Mouse (Mus musculus): Measurements from ENCODE around the gene Gpr19. TPM values are rescaled to one million over a fixed set of nuclear protein-coding genes. Genes with fewer than 3 reads are reported as not detected.

Gpr19 gene
- 38.5 and 45.6 TPM in 2 replicates for polyA plus RNA-seq (2016; fragmentation: Nextera tagmentation; extraction: Ambion mirVana)

DNA sequence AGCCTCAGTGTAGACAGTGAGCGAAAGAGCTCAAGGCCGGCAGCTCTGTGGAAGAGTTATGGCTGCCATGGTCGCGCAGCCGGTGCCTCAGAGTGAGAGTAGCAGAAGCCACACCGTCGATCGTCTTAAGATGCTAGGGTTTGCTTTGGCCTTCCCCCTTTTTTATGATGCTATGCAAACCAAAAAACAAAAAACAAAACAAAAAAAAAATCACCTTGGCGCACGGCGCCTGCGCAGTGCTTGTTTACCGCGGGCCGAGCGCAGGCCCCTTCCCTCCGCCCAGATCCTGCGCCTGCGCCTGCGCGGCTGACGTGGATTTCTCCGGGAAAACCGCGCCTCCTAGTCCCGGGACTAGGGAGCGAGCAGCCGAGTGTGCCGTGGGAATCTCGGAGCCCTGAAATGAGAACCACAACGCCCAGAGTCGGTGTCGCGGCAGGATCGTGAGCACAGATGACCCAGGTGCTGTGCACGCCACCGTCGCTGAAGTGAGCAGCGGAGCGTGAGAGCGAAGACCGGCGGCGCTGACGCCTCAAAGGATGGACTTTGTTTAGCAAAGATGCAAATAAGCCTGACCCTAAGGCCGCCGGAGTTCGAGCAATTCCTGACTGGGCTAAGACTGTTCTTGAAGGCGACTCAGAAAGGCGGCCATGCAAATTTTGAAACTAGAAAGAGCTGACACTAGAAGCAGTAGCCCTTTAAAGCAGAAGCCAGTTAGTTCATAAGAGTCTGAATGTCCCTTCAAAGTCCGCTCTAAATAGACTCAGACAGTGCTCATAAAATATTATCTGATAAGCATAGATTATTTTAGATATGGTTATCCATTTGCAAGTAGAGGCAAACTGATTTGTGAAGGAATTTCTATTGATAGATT lies at the start of gene Gpr19:
Gene Gpr19, minus strand, starts transcription at position 484 of the 871 bp plus-strand sequence.
- H3K9me3 ChIP-seq, result no peaks in the 10 kb centered on the region
- peak; percentile 93 for ATAC-seq (ENCODE audit: low FRiP score)
- peaks cover 17% of the 10 kb centered on the region for H3K4me1 ChIP-seq
- WGBS, result under 1% methylated on average over 51 of the region's 51 CpGs
- H3K36me3 ChIP-seq (replicated peaks), result no peaks in the 10 kb centered on the region
- H3K27me3 ChIP-seq, result no peaks in the 10 kb centered on the region
- H3K9ac ChIP-seq, result peak within 1 kb of the TSS; percentile 78
- peak within 1 kb of the TSS; percentile 76 for H3K4me2 ChIP-seq
- H3K27ac ChIP-seq, result peak within 1 kb of the TSS; percentile 100
- H3K4me3 ChIP-seq (replicated peaks), result peak within 1 kb of the TSS; percentile 63

DNA sequence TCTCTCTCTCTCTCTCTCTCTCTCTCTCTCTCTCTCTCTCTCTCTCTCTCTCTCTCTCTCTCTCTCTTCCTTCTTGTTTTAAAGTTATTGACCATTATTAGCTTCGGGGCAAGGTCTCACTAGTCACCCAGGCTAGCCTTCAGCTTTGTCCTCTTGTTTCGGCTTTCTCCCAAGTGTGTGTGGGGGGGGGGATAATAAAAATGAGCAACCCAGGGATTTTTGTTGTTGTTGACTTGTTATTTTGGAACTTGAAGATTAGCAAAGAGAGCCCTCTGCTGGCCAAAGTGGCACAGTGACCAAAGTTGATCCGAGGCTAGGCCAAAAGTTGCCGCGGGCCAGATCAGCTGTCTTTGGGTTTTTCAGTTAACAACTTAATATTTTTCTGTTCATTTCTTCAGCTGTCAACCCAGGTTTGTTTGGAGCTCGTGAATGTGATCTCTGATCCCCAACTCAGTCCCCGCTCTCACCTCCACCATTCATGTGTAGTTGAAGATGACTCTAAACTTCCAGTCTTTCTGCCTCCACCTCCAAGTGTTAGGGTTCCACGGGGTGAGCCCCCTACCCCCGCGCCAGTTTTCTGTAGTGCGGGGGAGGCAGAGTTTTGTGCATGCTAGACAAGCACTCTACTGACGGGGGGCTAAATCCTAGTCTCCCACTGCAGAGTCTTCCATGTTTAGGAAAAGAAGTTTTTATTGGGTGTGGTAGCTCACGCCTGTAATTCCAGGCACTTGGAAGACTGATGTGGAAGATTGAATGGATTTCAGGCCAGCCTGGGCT lies 49.1 kb upstream of the Gpr19 start:
- H3K27me3 ChIP-seq, result no peaks in the 10 kb centered on the region
- H3K4me2 ChIP-seq, result no peak overlapping the region
- H3K4me3 ChIP-seq (replicated peaks), result no peak overlapping the region
- no peak overlapping the region for H3K9ac ChIP-seq
- H3K27ac ChIP-seq, result no peak overlapping the region
- H3K4me1 ChIP-seq, result no peaks in the 10 kb centered on the region
- ATAC-seq (ENCODE audit: low FRiP score), result no peak
- WGBS, result 50% methylated on average over 13 of the region's 13 CpGs
- peaks cover 44% of the 10 kb centered on the region for H3K36me3 ChIP-seq (replicated peaks)
- H3K9me3 ChIP-seq, result no peaks in the 10 kb centered on the region

DNA sequence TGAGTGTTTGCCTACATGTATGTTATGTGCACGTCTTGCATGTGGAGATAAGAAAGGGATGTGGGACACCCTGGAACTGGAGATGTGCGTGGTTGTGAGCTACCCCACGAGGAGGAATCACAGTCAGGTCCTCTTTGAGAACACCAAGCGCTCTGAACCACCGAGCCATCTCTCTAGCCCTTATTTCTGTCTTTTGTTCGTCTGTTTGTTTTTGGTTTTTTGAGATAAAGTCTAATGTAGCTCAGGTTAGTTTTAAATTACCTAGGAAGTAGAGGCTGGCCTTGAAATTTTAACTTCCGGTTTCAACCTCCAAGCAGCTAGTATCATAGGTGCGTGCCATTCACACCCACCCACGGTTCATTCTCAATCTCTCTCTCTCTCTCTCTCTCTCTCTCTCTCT lies 48.5 kb upstream of the Gpr19 start:
- no peak overlapping the region for H3K9ac ChIP-seq
- 86% methylated on average over 9 of the region's 9 CpGs for WGBS

DNA sequence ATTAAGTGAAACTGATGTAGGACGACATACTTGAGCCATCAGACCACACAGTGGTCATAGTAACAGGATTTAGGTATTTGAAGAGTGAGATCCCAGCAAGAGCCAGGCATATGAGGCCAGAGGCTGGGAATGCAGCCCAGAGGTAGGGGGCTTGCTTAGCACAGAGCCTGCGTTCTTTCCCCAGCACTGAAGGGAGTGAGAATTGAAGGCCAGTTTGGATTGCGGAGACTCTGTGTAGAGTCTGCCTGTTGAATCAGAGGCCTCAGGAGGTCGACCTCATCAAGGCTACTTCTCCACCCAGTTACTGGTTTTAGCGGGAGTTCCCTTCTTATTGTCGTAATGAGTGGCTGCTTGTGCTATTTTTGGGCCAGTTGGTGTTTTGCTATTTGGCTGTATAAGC lies 47.7 kb upstream of the Gpr19 start:
- Histone ChIP-seq H3K36me3 (replicated peaks) (peaks cover 48% of the 10 kb centered on the region), H3K4me3 (replicated peaks) (no peak overlapping the region), H3K9me3 (no peaks in the 10 kb centered on the region), H3K9ac (no peak overlapping the region), H3K27me3 (no peaks in the 10 kb centered on the region), H3K27ac (no peak overlapping the region), H3K4me2 (no peak overlapping the region), H3K4me1 (no peaks in the 10 kb centered on the region)
- no peak for ATAC-seq (ENCODE audit: low FRiP score)
- 79% methylated on average over 6 of the region's 6 CpGs for WGBS

More for the DNA sequence above, 48.5 kb upstream of the Gpr19 start:
- H3K27ac ChIP-seq, result no peak overlapping the region
- no peaks in the 10 kb centered on the region for H3K4me1 ChIP-seq
- no peaks in the 10 kb centered on the region for H3K9me3 ChIP-seq
- peaks cover 48% of the 10 kb centered on the region for H3K36me3 ChIP-seq (replicated peaks)
- ATAC-seq (ENCODE audit: low FRiP score), result no peak
- H3K4me2 ChIP-seq, result no peak overlapping the region
- no peaks in the 10 kb centered on the region for H3K27me3 ChIP-seq
- H3K4me3 ChIP-seq (replicated peaks), result no peak overlapping the region

DNA sequence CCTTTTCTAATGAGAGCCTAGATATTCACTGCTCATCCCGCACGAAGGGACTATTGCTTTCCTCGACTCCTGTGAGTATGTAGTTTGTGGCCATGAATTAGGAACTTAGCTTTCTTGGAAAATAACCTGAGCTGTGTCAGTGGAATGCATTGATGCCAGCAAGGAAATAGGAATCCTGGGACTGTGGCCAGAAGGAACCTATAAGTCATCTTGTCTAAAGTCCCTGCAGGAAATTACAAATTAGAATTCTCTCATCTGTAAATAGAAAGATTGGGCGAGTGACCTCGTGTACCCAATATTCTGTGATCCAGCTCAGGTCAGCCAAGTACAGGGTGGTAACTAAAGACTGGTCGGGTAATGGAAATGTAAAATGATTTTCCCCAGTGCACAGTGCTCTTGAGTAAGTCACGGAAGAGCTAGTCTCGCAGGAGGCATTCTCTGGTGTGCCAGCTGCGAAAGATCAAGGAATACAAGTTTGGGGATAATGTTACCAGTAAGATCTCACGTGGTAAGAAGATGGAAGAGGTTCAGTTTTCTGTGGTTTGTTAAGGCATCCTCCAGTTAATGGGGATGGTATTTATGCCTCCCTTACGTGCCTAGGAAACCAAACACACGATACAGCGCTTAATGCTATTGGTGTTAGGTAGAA lies 45.5 kb upstream of the Gpr19 start:
- H3K4me2 ChIP-seq, result no peak overlapping the region
- H3K27me3 ChIP-seq, result no peaks in the 10 kb centered on the region
- no peak overlapping the region for H3K9ac ChIP-seq
- no peaks in the 10 kb centered on the region for H3K4me1 ChIP-seq
- peaks cover 50% of the 10 kb centered on the region for H3K36me3 ChIP-seq (replicated peaks)
- WGBS, result 90% methylated on average over 13 of the region's 13 CpGs
- H3K9me3 ChIP-seq, result no peaks in the 10 kb centered on the region
- ATAC-seq (ENCODE audit: low FRiP score), result no peak
- no peak overlapping the region for H3K4me3 ChIP-seq (replicated peaks)
- H3K27ac ChIP-seq, result 0 out of 2 replicates have a peak overlapping the region, but pooled peaks have one; percentile 5

DNA sequence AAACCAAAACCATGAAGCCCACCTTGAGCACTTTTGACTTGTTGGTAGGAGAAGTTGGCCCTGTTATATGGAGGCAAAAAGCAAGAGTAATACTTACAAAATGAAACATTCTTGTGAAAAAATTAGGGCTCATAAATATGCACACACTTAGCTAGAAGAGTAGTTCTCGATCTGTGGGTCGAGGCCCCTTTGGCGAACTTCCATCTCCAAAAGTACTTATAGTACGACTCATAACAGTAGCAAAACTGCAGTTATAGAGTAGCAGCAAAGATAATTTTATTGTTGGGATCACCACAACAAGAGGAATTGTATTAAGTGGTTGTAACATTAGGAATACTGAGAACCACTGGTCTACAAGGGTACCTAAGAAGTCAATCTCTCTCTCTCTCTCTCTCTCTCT lies 41.4 kb upstream of the Gpr19 start:
- Histone ChIP-seq H3K9me3 (no peaks in the 10 kb centered on the region), H3K4me2 (no peak overlapping the region), H3K4me1 (no peaks in the 10 kb centered on the region), H3K9ac (no peak overlapping the region), H3K4me3 (replicated peaks) (no peak overlapping the region), H3K27me3 (no peaks in the 10 kb centered on the region), H3K27ac (no peak overlapping the region), H3K36me3 (replicated peaks) (peaks cover 32% of the 10 kb centered on the region)
- ATAC-seq (ENCODE audit: low FRiP score), result no peak
- WGBS, result 91% methylated on average over 4 of the region's 4 CpGs

DNA sequence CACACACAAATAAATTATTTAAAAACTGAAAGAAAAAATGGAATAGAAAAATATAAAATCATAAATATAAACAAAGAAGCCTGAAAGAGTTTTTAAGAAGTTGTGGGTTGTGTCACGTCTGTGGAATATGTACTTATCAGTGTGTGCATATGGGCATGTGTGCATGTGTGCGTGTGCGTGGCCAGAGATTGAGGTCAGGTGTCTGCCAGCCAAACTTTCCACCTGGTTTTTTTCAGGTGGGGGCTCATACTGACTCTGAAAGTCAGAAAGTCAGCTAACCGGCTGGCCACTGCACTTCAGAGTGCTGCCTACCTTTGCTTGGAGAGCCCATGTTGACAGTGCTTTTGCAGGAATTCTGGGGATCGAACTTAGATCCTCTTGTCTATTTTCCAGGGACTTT lies 35.9 kb upstream of the Gpr19 start:
- Histone ChIP-seq H3K36me3 (replicated peaks) (peaks cover 3% of the 10 kb centered on the region), H3K4me1 (peaks cover 25% of the 10 kb centered on the region), H3K9ac (no peak overlapping the region), H3K27me3 (no peaks in the 10 kb centered on the region), H3K27ac (no peak overlapping the region), H3K4me3 (replicated peaks) (no peak overlapping the region), H3K9me3 (no peaks in the 10 kb centered on the region), H3K4me2 (no peak overlapping the region)
- 92% methylated on average over 5 of the region's 5 CpGs for WGBS
- ATAC-seq (ENCODE audit: low FRiP score), result no peak

DNA sequence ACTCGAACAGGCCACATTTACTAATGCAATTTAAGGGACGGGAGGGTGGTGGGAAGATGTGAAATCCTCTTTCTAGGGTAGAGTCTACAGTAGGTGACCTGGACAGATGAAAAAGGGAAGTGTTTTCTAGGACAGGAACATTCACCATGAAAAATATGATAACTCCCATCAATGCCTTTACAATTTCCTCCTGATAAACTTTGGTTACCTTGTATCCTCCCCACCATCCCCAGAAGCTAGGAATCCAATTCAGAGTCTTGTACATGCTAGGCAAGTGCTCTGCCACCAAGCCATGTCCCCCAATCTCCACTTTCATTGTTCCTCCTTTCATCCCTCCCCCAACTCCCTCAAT lies 34.8 kb upstream of the Gpr19 start:
- no peak for ATAC-seq (ENCODE audit: low FRiP score)
- no peaks in the 10 kb centered on the region for H3K9me3 ChIP-seq

DNA sequence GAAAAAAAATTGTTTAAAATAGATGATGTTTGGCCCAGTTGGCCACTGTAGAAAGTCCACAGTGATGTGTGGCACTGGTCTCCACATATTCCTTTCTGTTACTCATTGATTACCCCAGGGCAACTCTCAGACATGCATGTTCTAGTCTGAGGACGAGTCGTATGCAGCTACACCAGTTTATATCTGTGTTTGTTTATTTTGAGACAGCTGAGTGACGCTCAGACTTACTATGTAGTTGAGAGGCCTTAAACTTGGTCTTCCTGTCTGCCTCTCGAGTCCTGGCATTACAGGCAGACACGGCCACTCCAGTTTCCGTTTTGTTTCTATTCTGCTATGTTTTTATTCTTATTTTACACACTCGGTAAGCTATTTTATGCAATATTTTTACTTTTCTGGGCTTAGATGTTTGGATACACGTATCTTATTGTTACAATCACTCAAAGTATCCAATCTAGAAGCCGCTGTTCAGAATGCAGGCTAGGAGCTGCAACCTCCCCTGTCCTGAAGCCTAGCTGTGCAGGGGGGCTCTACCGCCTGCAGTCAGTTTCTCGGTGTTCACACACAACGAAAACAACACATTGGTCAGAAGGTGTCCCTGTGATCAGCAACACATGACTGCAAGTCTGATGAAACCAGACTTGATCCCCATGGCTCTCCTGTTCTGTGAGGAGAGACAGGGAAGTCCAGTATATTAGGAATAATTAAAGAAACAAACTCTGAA lies 34.3 kb upstream of the Gpr19 start:
- no peak overlapping the region for H3K4me3 ChIP-seq (replicated peaks)
- no peak overlapping the region for H3K27ac ChIP-seq
- H3K4me1 ChIP-seq, result peaks cover 30% of the 10 kb centered on the region
- H3K36me3 ChIP-seq (replicated peaks), result peaks cover 3% of the 10 kb centered on the region
- H3K27me3 ChIP-seq, result no peaks in the 10 kb centered on the region
- H3K4me2 ChIP-seq, result no peak overlapping the region; the same call in 1 of the 2 replicates
- no peak for ATAC-seq (ENCODE audit: low FRiP score)
- no peaks in the 10 kb centered on the region for H3K9me3 ChIP-seq
- no peak overlapping the region for H3K9ac ChIP-seq
- WGBS, result 83% methylated on average over 12 of the region's 12 CpGs

More for the DNA sequence above, 34.8 kb upstream of the Gpr19 start:
- H3K36me3 ChIP-seq (replicated peaks), result peaks cover 3% of the 10 kb centered on the region
- no peak overlapping the region for H3K4me3 ChIP-seq (replicated peaks)
- no peaks in the 10 kb centered on the region for H3K27me3 ChIP-seq
- H3K9ac ChIP-seq, result no peak overlapping the region
- WGBS, result 87% methylated on average over 2 of the region's 2 CpGs
- peaks cover 26% of the 10 kb centered on the region for H3K4me1 ChIP-seq
- H3K27ac ChIP-seq, result no peak overlapping the region
- H3K4me2 ChIP-seq, result no peak overlapping the region

DNA sequence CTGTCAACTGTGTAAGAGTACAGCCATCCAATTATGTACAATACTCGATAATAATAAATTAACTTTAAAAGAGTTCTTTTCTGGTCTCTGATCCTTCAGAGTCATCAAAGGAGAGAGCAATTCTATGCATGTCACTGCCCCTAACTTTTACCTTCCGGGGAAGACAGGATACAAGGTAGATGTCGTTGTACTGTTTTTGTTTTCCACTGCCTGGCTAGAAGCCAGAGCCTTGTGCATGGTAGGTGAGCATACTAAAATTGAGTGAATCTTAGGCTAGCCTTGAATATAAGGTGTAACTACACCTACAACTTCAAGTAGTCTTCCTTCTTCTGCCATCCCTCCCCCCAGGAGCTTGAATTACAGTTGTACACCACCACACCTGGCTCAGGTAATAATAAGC lies 32.8 kb upstream of the Gpr19 start:
- WGBS, result 83% methylated on average over 3 of the region's 3 CpGs
- no peak for ATAC-seq (ENCODE audit: low FRiP score)
- Histone ChIP-seq H3K4me2 (peak overlapping the region; percentile 93), H3K4me3 (replicated peaks) (peak overlapping the region; percentile 57; the same call in 1 of the 2 replicates), H3K9me3 (no peaks in the 10 kb centered on the region), H3K9ac (no peak overlapping the region), H3K27ac (no peak overlapping the region), H3K4me1 (peaks cover 39% of the 10 kb centered on the region), H3K36me3 (replicated peaks) (peaks cover 3% of the 10 kb centered on the region), H3K27me3 (no peaks in the 10 kb centered on the region)

DNA sequence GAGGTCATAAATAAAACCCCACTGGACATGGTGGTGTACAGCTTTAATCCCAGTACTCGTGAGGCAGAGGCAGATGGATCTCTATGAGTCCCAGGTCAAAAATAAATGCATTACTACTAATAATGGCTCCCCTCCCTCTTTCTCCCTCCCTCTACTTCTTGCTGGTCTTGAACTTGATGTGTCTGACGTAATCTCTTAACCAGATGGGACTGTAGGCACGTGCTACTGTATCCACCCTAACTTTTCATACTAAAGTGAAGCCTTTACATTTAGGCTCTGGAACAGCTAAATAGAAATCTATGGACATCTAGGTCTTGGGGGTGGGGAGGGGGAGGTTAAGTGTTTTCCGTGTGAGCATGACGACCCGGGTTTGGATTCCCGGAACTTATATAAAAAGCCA lies 32.0 kb upstream of the Gpr19 start:
- Histone ChIP-seq H3K9ac (peak overlapping the region; percentile 85), H3K9me3 (no peaks in the 10 kb centered on the region), H3K4me3 (replicated peaks) (peak overlapping the region; percentile 57), H3K4me2 (peak overlapping the region; percentile 93), H3K27ac (peak overlapping the region; percentile 75; the same call in 1 of the 2 replicates), H3K27me3 (no peaks in the 10 kb centered on the region), H3K4me1 (peaks cover 43% of the 10 kb centered on the region), H3K36me3 (replicated peaks) (peaks cover 3% of the 10 kb centered on the region)
- 78% methylated on average over 7 of the region's 7 CpGs for WGBS
- ATAC-seq (ENCODE audit: low FRiP score), result no peak
